Mouse (Mus musculus): ENCODE data around the gene Caskin1. TPM values are rescaled to one million over a fixed set of nuclear protein-coding genes. Genes with fewer than 3 reads are reported as not detected.

Caskin1 gene
- polyA plus RNA-seq, 1 experiment: 0.36 TPM

GRCm38 (mm10) chr17:24470701-24471527, 17.5 kb upstream of the Caskin1 start:
- Histone ChIP-seq H3K79me3 (ENCODE audit: low read depth) (peaks cover 16% of the 10 kb centered on the region), H3K4me3 (ENCODE audit: insufficient read depth, poor library complexity, severe bottlenecking) (peak overlapping the region; percentile 68), H3K79me2 (ENCODE audit: control insufficient read depth, insufficient read depth) (peaks cover 27% of the 10 kb centered on the region), H3ac (ENCODE audit: control insufficient read depth, insufficient read length, low read depth) (peak overlapping the region; percentile 94), H3K36me3 (ENCODE audit: control insufficient read depth, insufficient read depth) (peaks cover 36% of the 10 kb centered on the region), H3K27me3 (ENCODE audit: control insufficient read depth, insufficient read depth, insufficient read length) (no peaks in the 10 kb centered on the region)
- TF ChIP-seq CEBPB (IDR thresholded peaks at IDR 0.05; ENCODE audit: low read depth): no peak
- no peak for TF ChIP-seq CTCF (IDR thresholded peaks at IDR 0.05; ENCODE audit: control insufficient read depth, insufficient read depth, insufficient read length)
- TF ChIP-seq MAX (IDR thresholded peaks at IDR 0.05): peak; percentile 1

GRCm38 (mm10) chr17:24472512-24472911, 15.9 kb upstream of the Caskin1 start:
- Histone ChIP-seq H3K79me2 (ENCODE audit: control insufficient read depth, insufficient read depth) (peaks cover 30% of the 10 kb centered on the region), H3K4me3 (ENCODE audit: insufficient read depth, poor library complexity, severe bottlenecking) (peak overlapping the region; percentile 7)

GRCm38 (mm10) chr17:24473612-24474275, 14.7 kb upstream of the Caskin1 start, which contains the start of gene Bricd5:
TSS of gene Bricd5 (plus strand) at chr17:24473884.
- Histone ChIP-seq H3K4me3 (ENCODE audit: insufficient read depth, poor library complexity, severe bottlenecking) (no peak within 1 kb of the TSS), H3K27me3 (ENCODE audit: control insufficient read depth, insufficient read depth, insufficient read length) (no peaks in the 10 kb centered on the region), H3K79me2 (ENCODE audit: control insufficient read depth, insufficient read depth) (peaks cover 40% of the 10 kb centered on the region), H3K36me3 (ENCODE audit: control insufficient read depth, insufficient read depth) (peaks cover 47% of the 10 kb centered on the region), H3ac (ENCODE audit: control insufficient read depth, insufficient read length, low read depth) (no peak within 1 kb of the TSS), H3K79me3 (ENCODE audit: low read depth) (peaks cover 20% of the 10 kb centered on the region)
- TF ChIP-seq MYOD1 (IDR thresholded peaks at IDR 0.05; ENCODE audit: control insufficient read depth, insufficient read length, low read depth): no peak
- no peak for TF ChIP-seq USF1 (IDR thresholded peaks at IDR 0.05; ENCODE audit: low read depth)
- no peak for TF ChIP-seq CEBPB (IDR thresholded peaks at IDR 0.05; ENCODE audit: low read depth)
- TF ChIP-seq CTCF (IDR thresholded peaks at IDR 0.05; ENCODE audit: control insufficient read depth, insufficient read depth, insufficient read length): no peak
- TF ChIP-seq MAX (IDR thresholded peaks at IDR 0.05): no peak
- TF ChIP-seq FOSL1 (IDR thresholded peaks at IDR 0.05; ENCODE audit: insufficient read depth, low read length, poor library complexity, severe bottlenecking): no peak
- TF ChIP-seq MYOG (IDR thresholded peaks at IDR 0.05; ENCODE audit: control insufficient read depth, extremely low read depth, insufficient read length): no peak

More at GRCm38 (mm10) chr17:24472512-24472911, 15.9 kb upstream of the Caskin1 start:
- H3K36me3 ChIP-seq (ENCODE audit: control insufficient read depth, insufficient read depth): peaks cover 47% of the 10 kb centered on the region
- no peak for TF ChIP-seq MAX (IDR thresholded peaks at IDR 0.05)
- no peak for TF ChIP-seq FOSL1 (IDR thresholded peaks at IDR 0.05; ENCODE audit: insufficient read depth, low read length, poor library complexity, severe bottlenecking)
- no peak for TF ChIP-seq MYOD1 (IDR thresholded peaks at IDR 0.05; ENCODE audit: control insufficient read depth, insufficient read length, low read depth)
- no peak for TF ChIP-seq MYOG (IDR thresholded peaks at IDR 0.05; ENCODE audit: control insufficient read depth, extremely low read depth, insufficient read length)
- no peak for TF ChIP-seq CEBPB (IDR thresholded peaks at IDR 0.05; ENCODE audit: low read depth)
- TF ChIP-seq USF1 (IDR thresholded peaks at IDR 0.05; ENCODE audit: low read depth): no peak
- TF ChIP-seq CTCF (IDR thresholded peaks at IDR 0.05; ENCODE audit: control insufficient read depth, insufficient read depth, insufficient read length): no peak
- no peaks in the 10 kb centered on the region for H3K27me3 ChIP-seq (ENCODE audit: control insufficient read depth, insufficient read depth, insufficient read length)
- no peak overlapping the region for H3ac ChIP-seq (ENCODE audit: control insufficient read depth, insufficient read length, low read depth)
- peaks cover 20% of the 10 kb centered on the region for H3K79me3 ChIP-seq (ENCODE audit: low read depth)

GRCm38 (mm10) chr17:24474557-24474956, 13.8 kb upstream of the Caskin1 start:
- peaks cover 47% of the 10 kb centered on the region for H3K36me3 ChIP-seq (ENCODE audit: control insufficient read depth, insufficient read depth)

GRCm38 (mm10) chr17:24475586-24475985, 12.8 kb upstream of the Caskin1 start:
- peaks cover 36% of the 10 kb centered on the region for H3K79me2 ChIP-seq (ENCODE audit: control insufficient read depth, insufficient read depth)
- H3K27me3 ChIP-seq (ENCODE audit: control insufficient read depth, insufficient read depth, insufficient read length): no peaks in the 10 kb centered on the region
- H3ac ChIP-seq (ENCODE audit: control insufficient read depth, insufficient read length, low read depth): no peak overlapping the region
- TF ChIP-seq USF1 (IDR thresholded peaks at IDR 0.05; ENCODE audit: low read depth) (no peak), CTCF (IDR thresholded peaks at IDR 0.05; ENCODE audit: control insufficient read depth, insufficient read depth, insufficient read length) (no peak), MYOG (IDR thresholded peaks at IDR 0.05; ENCODE audit: control insufficient read depth, extremely low read depth, insufficient read length) (no peak), FOSL1 (IDR thresholded peaks at IDR 0.05; ENCODE audit: insufficient read depth, low read length, poor library complexity, severe bottlenecking) (no peak), MYOD1 (IDR thresholded peaks at IDR 0.05; ENCODE audit: control insufficient read depth, insufficient read length, low read depth) (no peak), CEBPB (IDR thresholded peaks at IDR 0.05; ENCODE audit: low read depth) (no peak), MAX (IDR thresholded peaks at IDR 0.05) (no peak)
- H3K79me3 ChIP-seq (ENCODE audit: low read depth): peaks cover 20% of the 10 kb centered on the region
- H3K36me3 ChIP-seq (ENCODE audit: control insufficient read depth, insufficient read depth): peaks cover 47% of the 10 kb centered on the region
- no peak overlapping the region for H3K4me3 ChIP-seq (ENCODE audit: insufficient read depth, poor library complexity, severe bottlenecking)

More at GRCm38 (mm10) chr17:24474557-24474956, 13.8 kb upstream of the Caskin1 start:
- H3ac ChIP-seq (ENCODE audit: control insufficient read depth, insufficient read length, low read depth): no peak overlapping the region
- peaks cover 40% of the 10 kb centered on the region for H3K79me2 ChIP-seq (ENCODE audit: control insufficient read depth, insufficient read depth)
- TF ChIP-seq MYOG (IDR thresholded peaks at IDR 0.05; ENCODE audit: control insufficient read depth, extremely low read depth, insufficient read length): no peak
- no peak for TF ChIP-seq USF1 (IDR thresholded peaks at IDR 0.05; ENCODE audit: low read depth)
- no peak for TF ChIP-seq MYOD1 (IDR thresholded peaks at IDR 0.05; ENCODE audit: control insufficient read depth, insufficient read length, low read depth)
- TF ChIP-seq CTCF (IDR thresholded peaks at IDR 0.05; ENCODE audit: control insufficient read depth, insufficient read depth, insufficient read length): no peak
- TF ChIP-seq FOSL1 (IDR thresholded peaks at IDR 0.05; ENCODE audit: insufficient read depth, low read length, poor library complexity, severe bottlenecking): no peak
- no peak for TF ChIP-seq CEBPB (IDR thresholded peaks at IDR 0.05; ENCODE audit: low read depth)
- TF ChIP-seq MAX (IDR thresholded peaks at IDR 0.05): no peak
- peaks cover 20% of the 10 kb centered on the region for H3K79me3 ChIP-seq (ENCODE audit: low read depth)
- no peaks in the 10 kb centered on the region for H3K27me3 ChIP-seq (ENCODE audit: control insufficient read depth, insufficient read depth, insufficient read length)
- no peak overlapping the region for H3K4me3 ChIP-seq (ENCODE audit: insufficient read depth, poor library complexity, severe bottlenecking)

Data from C2C12 (cell line).